Mouse (Mus musculus): ENCODE measurements at regions not wholly inside any gene's neighbourhood (a gene's known extent, or its start where the extent isn't known, plus 50 kb on each side); places are given as distances from the start of the nearest gene placed in this dataset.

- TF ChIP-seq POLR2A (IDR thresholded peaks at IDR 0.05; ENCODE audit: borderline replicate concordance, extremely low read depth, low read depth, low read length) (no peak), CTCF (IDR thresholded peaks at IDR 0.05; ENCODE audit: insufficient read depth, low read length) (no peak)
- WGBS, result 90% methylated on average over 2 of the region's 2 CpGs
- Histone ChIP-seq H3K4me3 (replicated peaks; ENCODE audit: extremely low read depth, low read depth, low read length) (no peak overlapping the region), H3K4me1 (ENCODE audit: control insufficient read depth, insufficient read depth, low read length) (no peaks in the 10 kb centered on the region; the same call in 1 of the 2 replicates)
- DNase-seq, result no peak
Observed at GRCm38 (mm10) chr10:20798400-20798799, 73.5 kb upstream of the Pde7b start.

GRCm38 (mm10) chr10:20793956-20794355 is 69.1 kb upstream of the Pde7b start:
- TF ChIP-seq CTCF (IDR thresholded peaks at IDR 0.05; ENCODE audit: insufficient read depth, low read length), result no peak
- no peak for TF ChIP-seq POLR2A (IDR thresholded peaks at IDR 0.05; ENCODE audit: borderline replicate concordance, extremely low read depth, low read depth, low read length)
- no peak for DNase-seq
- WGBS, result 80% methylated on average over 6 of the region's 6 CpGs
- no peaks in the 10 kb centered on the region for H3K4me1 ChIP-seq (ENCODE audit: control insufficient read depth, insufficient read depth, low read length)
- no peak overlapping the region for H3K4me3 ChIP-seq (replicated peaks; ENCODE audit: extremely low read depth, low read depth, low read length)

- Histone ChIP-seq H3K4me3 (replicated peaks; ENCODE audit: extremely low read depth, low read depth, low read length) (no peak overlapping the region), H3K4me1 (ENCODE audit: control insufficient read depth, insufficient read depth, low read length) (peaks cover 3% of the 10 kb centered on the region)
- DNase-seq, result no peak
- TF ChIP-seq CTCF (IDR thresholded peaks at IDR 0.05; ENCODE audit: insufficient read depth, low read length), result no peak
- TF ChIP-seq POLR2A (IDR thresholded peaks at IDR 0.05; ENCODE audit: borderline replicate concordance, extremely low read depth, low read depth, low read length), result no peak
- WGBS, result 100% methylated on average over 1 of the region's 1 CpGs
Observed at GRCm38 (mm10) chr10:20780946-20781345, 56.1 kb upstream of the Pde7b start.

- DNase-seq, result peak; percentile 5
- Histone ChIP-seq H3K4me1 (ENCODE audit: control insufficient read depth, insufficient read depth, low read length) (peaks cover 3% of the 10 kb centered on the region), H3K4me3 (replicated peaks; ENCODE audit: extremely low read depth, low read depth, low read length) (peak overlapping the region; percentile 13)
- TF ChIP-seq CTCF (IDR thresholded peaks at IDR 0.05; ENCODE audit: insufficient read depth, low read length) (no peak), POLR2A (IDR thresholded peaks at IDR 0.05; ENCODE audit: borderline replicate concordance, extremely low read depth, low read depth, low read length) (no peak)
- WGBS, result 42% methylated on average over 11 of the region's 11 CpGs
Observed at GRCm38 (mm10) chr10:20776640-20777413, 51.9 kb upstream of the Pde7b start.

GRCm38 (mm10) chr10:20775731-20776429 is 51.0 kb upstream of the Pde7b start:
- no peak for TF ChIP-seq POLR2A (IDR thresholded peaks at IDR 0.05; ENCODE audit: borderline replicate concordance, extremely low read depth, low read depth, low read length)
- TF ChIP-seq CTCF (IDR thresholded peaks at IDR 0.05; ENCODE audit: insufficient read depth, low read length), result no peak
- 94% methylated on average over 3 of the region's 3 CpGs for WGBS
- Histone ChIP-seq H3K4me3 (replicated peaks; ENCODE audit: extremely low read depth, low read depth, low read length) (no peak overlapping the region), H3K4me1 (ENCODE audit: control insufficient read depth, insufficient read depth, low read length) (peaks cover 3% of the 10 kb centered on the region)
- no peak for DNase-seq
